Mouse (Mus musculus): ENCODE data around the gene Asxl2.

Gene Asxl2

GRCm38 (mm10) chr12:3546121-3546658, 119.5 kb downstream of the Asxl2 start:
- no peak for DNase-seq (ENCODE audit: extremely low read depth, low read depth)

- no peak for DNase-seq (ENCODE audit: extremely low read depth, low read depth)
Observed at GRCm38 (mm10) chr12:3546781-3547180, 120.1 kb downstream of the Asxl2 start.

- DNase-seq (ENCODE audit: extremely low read depth, low read depth), result no peak
Observed at GRCm38 (mm10) chr12:3547506-3547905, 120.8 kb downstream of the Asxl2 start.

- DNase-seq (ENCODE audit: extremely low read depth, low read depth), result no peak
Observed at GRCm38 (mm10) chr12:3547911-3548310, 121.3 kb downstream of the Asxl2 start.

GRCm38 (mm10) chr12:3548582-3549211, 122.0 kb downstream of the Asxl2 start:
- DNase-seq (ENCODE audit: extremely low read depth, low read depth), result no peak

- no peak for DNase-seq (ENCODE audit: extremely low read depth, low read depth)
Observed at GRCm38 (mm10) chr12:3550280-3550679, 123.6 kb downstream of the Asxl2 start.
